Mouse (Mus musculus) layer of hippocampus, adult 6 months (tissue): ENCODE measurements around the gene Plekha1. TPM values are rescaled to one million over a fixed set of nuclear protein-coding genes. Genes with fewer than 3 reads are reported as not detected.

Source experiments
- long read RNA-seq, 2 experiments: library from polyadenylated mRNA; unstranded; transcript quantifications; one replicate each; pipeline ENCODE4 v2.0.0; 2019 to 2020
- microRNA-seq: library from miRNA; unstranded; fragments of <30 nt; microRNA quantifications from one replicate; pipeline ENCODE4 v1.2.0, GENCODE M21; 2020
- polyA plus RNA-seq: library from polyadenylated mRNA; unstranded; fragments of <200 nt; fragmentation: Nextera tagmentation; gene quantifications from 2 replicates; pipeline ENCODE4 v1.2.3, GENCODE M21; 2021

Plekha1 gene
- polyA plus RNA-seq = 30.4 and 35.1 TPM in 2 replicates
- long read RNA-seq, experiment 1, transcript Plekha1-202 (13 exons, 2,301 nt) = major isoform, 17 of 85 reads
- long read RNA-seq, experiment 1, partial matches to known transcripts = 7 of 85 reads
- long read RNA-seq, experiment 1, other reads (novel, unspliced or antisense) = 58 of 85 reads
- long read RNA-seq, experiment 2, transcript Plekha1-202 (13 exons, 2,301 nt) = major isoform, 155 of 553 reads
- long read RNA-seq, experiment 2, transcript Plekha1-203 (13 exons, 3,777 nt) = minor isoform, 24 of 553 reads
- long read RNA-seq, experiment 2, partial matches to known transcripts = 39 of 553 reads
- long read RNA-seq, experiment 2, other reads (novel, unspliced or antisense) = 330 of 553 reads

GRCm38 (mm10) chr7:130865613-130866591 lies at the start of gene Plekha1:
Gene Plekha1 (plus strand): TSS chr7:130865756.

GRCm38 (mm10) chr7:130935793-130936471 lies 70.4 kb downstream of the Plekha1 start, which contains the start of gene Htra1:
Gene Htra1 (plus strand): TSS chr7:130936111.

Small RNAs within 50 kb of the gene (microRNA-seq; reads per million reads assigned to microRNA genes)
- not detected for gene Mir7061

Other genes starting within 250 kb of the Plekha1 start
- 0.19 and 0.45 TPM in 2 replicates for gene Btbd16, start 91.7 kb upstream of the Plekha1 start, polyA plus RNA-seq
- 372 and 510 TPM in 2 replicates for gene Htra1, start 70.4 kb downstream of the Plekha1 start, polyA plus RNA-seq
- gene Dmbt1, start 166.3 kb downstream of the Plekha1 start, polyA plus RNA-seq = not detected in 2 replicates